Mouse (Mus musculus) liver, embryonic 11.5 days (tissue): ENCODE results near the gene Glipr1l3. TPM values are rescaled to one million over a fixed set of nuclear protein-coding genes. Genes with fewer than 3 reads are reported as not detected.
A peak's percentile ranks its signal among the peaks of the same experiment; 100 is the strongest.
"Not testable (repeated sequence)": the region's sequence is repeated elsewhere in the genome, so short reads cannot be mapped to it uniquely, and the experiment has no call there.

Source experiments
- ATAC-seq: fragments of 200-750 bp; cut with Nextera tagmentation; replicated peaks from 2 replicates; pipeline ENCODE4 v1.8.0; 2017; ENCODE audit warnings: moderate number of reproducible peaks, mild to moderate bottlenecking, moderate TSS enrichment, moderate library complexity; ENCODE audit not compliant: low FRiP score
- DNase-seq: peaks from one replicate; pipeline ENCODE4 v3.0.0-alpha.2; 2017; ENCODE audit warnings: low spot score
- H3K27ac ChIP-seq: fragments of 300-500 bp; sonication (generic); 2 replicates; pipeline ENCODE4 v1.5.1; 2014; ENCODE audit warnings: mild to moderate bottlenecking, low read depth, low read length, control low read depth
- H3K27me3 ChIP-seq: fragments of 300-500 bp; sonication (generic); replicated peaks from 2 replicates; pipeline ENCODE4 v1.6.1; 2014; ENCODE audit warnings: low read length, mixed read lengths; ENCODE audit not compliant: control insufficient read depth, insufficient read depth
- H3K36me3 ChIP-seq: fragments of 300-500 bp; sonication (generic); 2 replicates; pipeline ENCODE4 v1.6.1; 2014; ENCODE audit warnings: mild to moderate bottlenecking, low read length, moderate library complexity, mixed read lengths; ENCODE audit not compliant: control insufficient read depth, insufficient read depth
- H3K4me1 ChIP-seq: fragments of 300-500 bp; sonication (generic); replicated peaks from 2 replicates; pipeline ENCODE4 v1.6.1; 2014; ENCODE audit warnings: low read length, mixed read lengths; ENCODE audit not compliant: control insufficient read depth, insufficient read depth
- H3K4me2 ChIP-seq: fragments of 300-500 bp; sonication (generic); 2 replicates; pipeline ENCODE4 v1.6.1; 2014; ENCODE audit warnings: mild to moderate bottlenecking, control low read depth, moderate library complexity
- H3K4me3 ChIP-seq: fragments of 300-500 bp; sonication (generic); 2 replicates; pipeline ENCODE4 v1.5.1; 2014; ENCODE audit warnings: low read depth, low read length, control low read depth
- H3K9ac ChIP-seq: fragments of 300-500 bp; sonication (generic); 2 replicates; pipeline ENCODE4 v1.6.1; 2014; ENCODE audit warnings: low read depth, low read length, control low read depth
- H3K9me3 ChIP-seq: fragments of 300-500 bp; sonication (generic); 2 replicates; pipeline ENCODE4 v1.6.1; 2016; ENCODE audit warnings: low read length, inconsistent platforms, mixed read lengths; ENCODE audit not compliant: control insufficient read depth
- WGBS: fragments of 180-500 bp; shearing (Covaris S2); extraction: QIAGEN DNeasy Blood & Tissue Kit; methylation state at CpG from one replicate; pipeline ENCODE4 v1.1.7; 2014; 5-methylcytosine and 5-hydroxymethylcytosine counted together
- polyA plus RNA-seq: library from polyadenylated mRNA; unstranded; fragments of >200 nt; fragmentation: Nextera tagmentation; extraction: Ambion mirVana; gene quantifications from 2 replicates; pipeline ENCODE4 v1.2.1, GENCODE M21; 2014

Glipr1l3 gene
- polyA plus RNA-seq = not detected in 2 replicates

- H3K27ac ChIP-seq, H3K4me1 ChIP-seq, H3K27me3 ChIP-seq, H3K9ac ChIP-seq, H3K9me3 ChIP-seq, H3K4me3 ChIP-seq, H3K36me3 ChIP-seq, H3K4me2 ChIP-seq: not testable (repeated sequence)
- ATAC-seq = peak; percentile 73
- DNase-seq = peak; percentile 60
- WGBS = 30% methylated on average over 15 of the region's 15 CpGs
These were observed at the start of gene Glipr1l3 for GRCm38 (mm10) chr10:112159882-112160560. Gene Glipr1l3, minus strand, starts transcription at chr10:112160327.

GRCm38 (mm10) chr10:112203463-112203862, 43.3 kb upstream of the Glipr1l3 start:
- H3K4me1 ChIP-seq = no peaks in the 10 kb centered on the region
- H3K9me3 ChIP-seq = no peaks in the 10 kb centered on the region
- WGBS = 67% methylated on average over 2 of the region's 2 CpGs
- no peaks in the 10 kb centered on the region for H3K36me3 ChIP-seq
- ATAC-seq = no peak
- H3K9ac ChIP-seq = no peak overlapping the region
- H3K4me3 ChIP-seq = no peak overlapping the region
- DNase-seq = no peak
- H3K4me2 ChIP-seq = no peak overlapping the region
- H3K27ac ChIP-seq = no peak overlapping the region
- H3K27me3 ChIP-seq = no peaks in the 10 kb centered on the region

- DNase-seq, H3K9ac ChIP-seq, H3K4me3 ChIP-seq, H3K27ac ChIP-seq, ATAC-seq, H3K36me3 ChIP-seq, H3K4me2 ChIP-seq, H3K9me3 ChIP-seq, H3K27me3 ChIP-seq, H3K4me1 ChIP-seq: not testable (repeated sequence)
- WGBS = 79% methylated on average over 2 of the region's 2 CpGs
These were observed 33.8 kb upstream of the Glipr1l3 start for GRCm38 (mm10) chr10:112193919-112194318.

- 48% methylated on average over 12 of the region's 13 CpGs for WGBS
These were observed 16.9 kb upstream of the Glipr1l3 start for GRCm38 (mm10) chr10:112177027-112177426.

GRCm38 (mm10) chr10:112163168-112163766, 3.1 kb upstream of the Glipr1l3 start, which contains the start of gene Caps2:
Gene Caps2, plus strand, starts transcription at chr10:112163621.
- H3K27ac ChIP-seq = no peak within 1 kb of the TSS
- H3K4me1 ChIP-seq = no peaks in the 10 kb centered on the region
- peak; percentile 54 for ATAC-seq
- no peaks in the 10 kb centered on the region for H3K36me3 ChIP-seq
- H3K4me3 ChIP-seq = no peak within 1 kb of the TSS
- H3K4me2 ChIP-seq = peak within 1 kb of the TSS; percentile 20
- WGBS = 38% methylated on average over 4 of the region's 4 CpGs
- no peak for DNase-seq
- H3K9ac ChIP-seq = no peak within 1 kb of the TSS
- no peaks in the 10 kb centered on the region for H3K27me3 ChIP-seq
- no peaks in the 10 kb centered on the region for H3K9me3 ChIP-seq

More at GRCm38 (mm10) chr10:112177027-112177426, 16.9 kb upstream of the Glipr1l3 start:
- not testable (repeated sequence) for H3K4me2 ChIP-seq, ATAC-seq, H3K36me3 ChIP-seq, H3K9me3 ChIP-seq, H3K27me3 ChIP-seq, H3K27ac ChIP-seq, DNase-seq, H3K4me1 ChIP-seq, H3K4me3 ChIP-seq, H3K9ac ChIP-seq

GRCm38 (mm10) chr10:112139834-112140233, 20.3 kb downstream of the Glipr1l3 start:
- H3K27me3 ChIP-seq = no peaks in the 10 kb centered on the region
- ATAC-seq = no peak
- WGBS = 48% methylated on average over 2 of the region's 2 CpGs

GRCm38 (mm10) chr10:112138871-112139430, 21.2 kb downstream of the Glipr1l3 start:
- no peaks in the 10 kb centered on the region for H3K4me1 ChIP-seq
- no peaks in the 10 kb centered on the region for H3K27me3 ChIP-seq
- no peak overlapping the region for H3K27ac ChIP-seq
- peak overlapping the region; percentile 52 for H3K4me2 ChIP-seq
- 45% methylated on average over 6 of the region's 6 CpGs for WGBS
- peak overlapping the region; percentile 28 for H3K4me3 ChIP-seq
- no peaks in the 10 kb centered on the region for H3K9me3 ChIP-seq
- DNase-seq = no peak
- no peaks in the 10 kb centered on the region for H3K36me3 ChIP-seq
- no peak overlapping the region for H3K9ac ChIP-seq
- ATAC-seq = peak; percentile 42

More at GRCm38 (mm10) chr10:112139834-112140233, 20.3 kb downstream of the Glipr1l3 start:
- Histone ChIP-seq H3K36me3 (no peaks in the 10 kb centered on the region), H3K9ac (no peak overlapping the region), H3K9me3 (no peaks in the 10 kb centered on the region), H3K4me2 (no peak overlapping the region), H3K27ac (no peak overlapping the region), H3K4me3 (no peak overlapping the region), H3K4me1 (no peaks in the 10 kb centered on the region)
- DNase-seq = no peak

GRCm38 (mm10) chr10:112138050-112138870, 21.9 kb downstream of the Glipr1l3 start:
- ATAC-seq = peak; percentile 80
- DNase-seq = peak; percentile 34
- no peaks in the 10 kb centered on the region for H3K4me1 ChIP-seq

More at GRCm38 (mm10) chr10:112138050-112138870, 21.9 kb downstream of the Glipr1l3 start:
- H3K9ac ChIP-seq = no peak overlapping the region
- H3K4me3 ChIP-seq = peak overlapping the region; percentile 28
- H3K36me3 ChIP-seq = no peaks in the 10 kb centered on the region
- H3K4me2 ChIP-seq = peak overlapping the region; percentile 52
- WGBS = 20% methylated on average over 9 of the region's 9 CpGs
- no peaks in the 10 kb centered on the region for H3K27me3 ChIP-seq
- H3K27ac ChIP-seq = no peak overlapping the region
- H3K9me3 ChIP-seq = no peaks in the 10 kb centered on the region
